Mouse (Mus musculus): ENCODE measurements around the gene Nos1ap. TPM values are rescaled to one million over a fixed set of nuclear protein-coding genes. Genes with fewer than 3 reads are reported as not detected.

Nos1ap gene
- polyA plus RNA-seq, 1 experiment = 0.14 TPM

- Histone ChIP-seq H3K36me3 (ENCODE audit: control insufficient read depth, insufficient read depth) (no peaks in the 10 kb centered on the region), H3K79me2 (ENCODE audit: control insufficient read depth, insufficient read depth) (no peaks in the 10 kb centered on the region), H3K27me3 (ENCODE audit: control insufficient read depth, insufficient read depth, insufficient read length) (peaks cover 16% of the 10 kb centered on the region), H3K4me3 (ENCODE audit: insufficient read depth, poor library complexity, severe bottlenecking) (no peak overlapping the region), H3ac (ENCODE audit: control insufficient read depth, insufficient read length, low read depth) (no peak overlapping the region), H3K79me3 (ENCODE audit: low read depth) (no peaks in the 10 kb centered on the region)
- no peak for TF ChIP-seq MYOG (IDR thresholded peaks at IDR 0.05; ENCODE audit: control insufficient read depth, extremely low read depth, insufficient read length)
- TF ChIP-seq CTCF (IDR thresholded peaks at IDR 0.05; ENCODE audit: control insufficient read depth, insufficient read depth, insufficient read length) = no peak
- no peak for TF ChIP-seq MAX (IDR thresholded peaks at IDR 0.05)
- TF ChIP-seq USF1 (IDR thresholded peaks at IDR 0.05; ENCODE audit: low read depth) = no peak
- no peak for TF ChIP-seq CEBPB (IDR thresholded peaks at IDR 0.05; ENCODE audit: low read depth)
- TF ChIP-seq FOSL1 (IDR thresholded peaks at IDR 0.05; ENCODE audit: insufficient read depth, low read length, poor library complexity, severe bottlenecking) = no peak
- no peak for TF ChIP-seq MYOD1 (IDR thresholded peaks at IDR 0.05; ENCODE audit: control insufficient read depth, insufficient read length, low read depth)
Measured at GRCm38 (mm10) chr1:170360183-170360915, 229.3 kb downstream of the Nos1ap start.

GRCm38 (mm10) chr1:170353335-170353734, 236.3 kb downstream of the Nos1ap start:
- H3K36me3 ChIP-seq (ENCODE audit: control insufficient read depth, insufficient read depth) = no peaks in the 10 kb centered on the region
- TF ChIP-seq MAX (IDR thresholded peaks at IDR 0.05) = no peak
- TF ChIP-seq MYOG (IDR thresholded peaks at IDR 0.05; ENCODE audit: control insufficient read depth, extremely low read depth, insufficient read length) = no peak
- TF ChIP-seq MYOD1 (IDR thresholded peaks at IDR 0.05; ENCODE audit: control insufficient read depth, insufficient read length, low read depth) = no peak
- no peak for TF ChIP-seq CEBPB (IDR thresholded peaks at IDR 0.05; ENCODE audit: low read depth)
- TF ChIP-seq USF1 (IDR thresholded peaks at IDR 0.05; ENCODE audit: low read depth) = no peak
- H3ac ChIP-seq (ENCODE audit: control insufficient read depth, insufficient read length, low read depth) = no peak overlapping the region
- H3K79me2 ChIP-seq (ENCODE audit: control insufficient read depth, insufficient read depth) = no peaks in the 10 kb centered on the region
- no peaks in the 10 kb centered on the region for H3K79me3 ChIP-seq (ENCODE audit: low read depth)
- peaks cover 27% of the 10 kb centered on the region for H3K27me3 ChIP-seq (ENCODE audit: control insufficient read depth, insufficient read depth, insufficient read length)
- H3K4me3 ChIP-seq (ENCODE audit: insufficient read depth, poor library complexity, severe bottlenecking) = no peak overlapping the region

GRCm38 (mm10) chr1:170351080-170351479, 238.6 kb downstream of the Nos1ap start:
- Histone ChIP-seq H3K27me3 (ENCODE audit: control insufficient read depth, insufficient read depth, insufficient read length) (peaks cover 37% of the 10 kb centered on the region), H3ac (ENCODE audit: control insufficient read depth, insufficient read length, low read depth) (no peak overlapping the region), H3K36me3 (ENCODE audit: control insufficient read depth, insufficient read depth) (no peaks in the 10 kb centered on the region), H3K79me3 (ENCODE audit: low read depth) (no peaks in the 10 kb centered on the region), H3K79me2 (ENCODE audit: control insufficient read depth, insufficient read depth) (no peaks in the 10 kb centered on the region), H3K4me3 (ENCODE audit: insufficient read depth, poor library complexity, severe bottlenecking) (no peak overlapping the region)
- TF ChIP-seq CTCF (IDR thresholded peaks at IDR 0.05; ENCODE audit: control insufficient read depth, insufficient read depth, insufficient read length) (no peak), FOSL1 (IDR thresholded peaks at IDR 0.05; ENCODE audit: insufficient read depth, low read length, poor library complexity, severe bottlenecking) (no peak), MYOG (IDR thresholded peaks at IDR 0.05; ENCODE audit: control insufficient read depth, extremely low read depth, insufficient read length) (no peak), MYOD1 (IDR thresholded peaks at IDR 0.05; ENCODE audit: control insufficient read depth, insufficient read length, low read depth) (no peak), USF1 (IDR thresholded peaks at IDR 0.05; ENCODE audit: low read depth) (no peak), MAX (IDR thresholded peaks at IDR 0.05) (no peak), CEBPB (IDR thresholded peaks at IDR 0.05; ENCODE audit: low read depth) (no peak)

- no peak overlapping the region for H3ac ChIP-seq (ENCODE audit: control insufficient read depth, insufficient read length, low read depth)
- no peaks in the 10 kb centered on the region for H3K79me2 ChIP-seq (ENCODE audit: control insufficient read depth, insufficient read depth)
- peaks cover 44% of the 10 kb centered on the region for H3K27me3 ChIP-seq (ENCODE audit: control insufficient read depth, insufficient read depth, insufficient read length)
- H3K4me3 ChIP-seq (ENCODE audit: insufficient read depth, poor library complexity, severe bottlenecking) = no peak overlapping the region
- no peak for TF ChIP-seq CTCF (IDR thresholded peaks at IDR 0.05; ENCODE audit: control insufficient read depth, insufficient read depth, insufficient read length)
- TF ChIP-seq MYOD1 (IDR thresholded peaks at IDR 0.05; ENCODE audit: control insufficient read depth, insufficient read length, low read depth) = no peak
- no peak for TF ChIP-seq FOSL1 (IDR thresholded peaks at IDR 0.05; ENCODE audit: insufficient read depth, low read length, poor library complexity, severe bottlenecking)
- no peaks in the 10 kb centered on the region for H3K36me3 ChIP-seq (ENCODE audit: control insufficient read depth, insufficient read depth)
- no peaks in the 10 kb centered on the region for H3K79me3 ChIP-seq (ENCODE audit: low read depth)
Measured at GRCm38 (mm10) chr1:170346266-170346665, 243.4 kb downstream of the Nos1ap start.

- H3K27me3 ChIP-seq (ENCODE audit: control insufficient read depth, insufficient read depth, insufficient read length) = peaks cover 27% of the 10 kb centered on the region
- no peaks in the 10 kb centered on the region for H3K36me3 ChIP-seq (ENCODE audit: control insufficient read depth, insufficient read depth)
- TF ChIP-seq CTCF (IDR thresholded peaks at IDR 0.05; ENCODE audit: control insufficient read depth, insufficient read depth, insufficient read length) (no peak), MAX (IDR thresholded peaks at IDR 0.05) (no peak), CEBPB (IDR thresholded peaks at IDR 0.05; ENCODE audit: low read depth) (no peak), MYOG (IDR thresholded peaks at IDR 0.05; ENCODE audit: control insufficient read depth, extremely low read depth, insufficient read length) (no peak), USF1 (IDR thresholded peaks at IDR 0.05; ENCODE audit: low read depth) (no peak), MYOD1 (IDR thresholded peaks at IDR 0.05; ENCODE audit: control insufficient read depth, insufficient read length, low read depth) (no peak), FOSL1 (IDR thresholded peaks at IDR 0.05; ENCODE audit: insufficient read depth, low read length, poor library complexity, severe bottlenecking) (no peak)
- no peak overlapping the region for H3ac ChIP-seq (ENCODE audit: control insufficient read depth, insufficient read length, low read depth)
- no peak overlapping the region for H3K4me3 ChIP-seq (ENCODE audit: insufficient read depth, poor library complexity, severe bottlenecking)
- no peaks in the 10 kb centered on the region for H3K79me2 ChIP-seq (ENCODE audit: control insufficient read depth, insufficient read depth)
- no peaks in the 10 kb centered on the region for H3K79me3 ChIP-seq (ENCODE audit: low read depth)
Measured at GRCm38 (mm10) chr1:170343906-170344305, 245.8 kb downstream of the Nos1ap start.

GRCm38 (mm10) chr1:170343081-170343480, 246.6 kb downstream of the Nos1ap start:
- Histone ChIP-seq H3K79me2 (ENCODE audit: control insufficient read depth, insufficient read depth) (no peaks in the 10 kb centered on the region), H3K4me3 (ENCODE audit: insufficient read depth, poor library complexity, severe bottlenecking) (no peak overlapping the region), H3ac (ENCODE audit: control insufficient read depth, insufficient read length, low read depth) (no peak overlapping the region), H3K27me3 (ENCODE audit: control insufficient read depth, insufficient read depth, insufficient read length) (peaks cover 28% of the 10 kb centered on the region), H3K79me3 (ENCODE audit: low read depth) (no peaks in the 10 kb centered on the region), H3K36me3 (ENCODE audit: control insufficient read depth, insufficient read depth) (no peaks in the 10 kb centered on the region)
- TF ChIP-seq FOSL1 (IDR thresholded peaks at IDR 0.05; ENCODE audit: insufficient read depth, low read length, poor library complexity, severe bottlenecking) (no peak), CTCF (IDR thresholded peaks at IDR 0.05; ENCODE audit: control insufficient read depth, insufficient read depth, insufficient read length) (no peak), MYOD1 (IDR thresholded peaks at IDR 0.05; ENCODE audit: control insufficient read depth, insufficient read length, low read depth) (no peak), USF1 (IDR thresholded peaks at IDR 0.05; ENCODE audit: low read depth) (no peak), MYOG (IDR thresholded peaks at IDR 0.05; ENCODE audit: control insufficient read depth, extremely low read depth, insufficient read length) (no peak), CEBPB (IDR thresholded peaks at IDR 0.05; ENCODE audit: low read depth) (no peak), MAX (IDR thresholded peaks at IDR 0.05) (no peak)

Measured in C2C12 (cell line).